Mouse (Mus musculus): ENCODE measurements around the gene Slc11a1. TPM values are rescaled to one million over a fixed set of nuclear protein-coding genes. Genes with fewer than 3 reads are reported as not detected.
"Not testable (repeated sequence)": the region's sequence is repeated elsewhere in the genome, so short reads cannot be mapped to it uniquely, and the experiment has no call there.

Gene Slc11a1
- total RNA-seq, 2 experiments from 2014 or later = 1.7 to 3.4 TPM

DNA sequence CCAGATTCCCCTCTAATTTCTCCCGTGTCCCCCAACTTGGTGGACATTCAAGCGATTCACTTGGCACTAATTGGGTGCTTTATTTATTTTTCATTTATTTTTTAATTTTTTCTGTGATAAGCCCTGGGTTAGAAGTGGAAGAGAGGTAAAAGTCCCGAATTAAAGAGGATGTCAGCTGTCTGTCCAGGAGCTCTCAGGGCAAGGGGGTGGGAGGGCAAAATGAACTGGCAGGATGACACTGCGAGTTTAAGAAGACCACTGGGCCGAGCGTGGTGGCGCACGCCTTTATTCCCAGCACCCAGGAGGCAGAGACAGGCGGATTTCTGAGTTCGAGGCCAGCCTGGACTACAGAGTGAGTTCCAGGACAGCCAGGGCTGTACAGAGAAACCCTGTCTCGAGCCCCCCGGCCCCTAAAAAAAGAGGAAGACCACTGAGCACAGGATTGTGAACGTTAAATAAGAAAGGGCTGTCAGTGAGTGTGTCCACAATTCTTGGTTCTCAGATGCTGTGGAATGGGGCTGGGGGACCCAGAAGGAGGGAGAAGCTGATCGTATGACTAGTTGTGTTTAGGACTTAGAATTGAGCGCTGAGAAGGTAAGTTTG is 12.5 kb downstream of the Slc11a1 start:
- no peak for DNase-seq

DNA sequence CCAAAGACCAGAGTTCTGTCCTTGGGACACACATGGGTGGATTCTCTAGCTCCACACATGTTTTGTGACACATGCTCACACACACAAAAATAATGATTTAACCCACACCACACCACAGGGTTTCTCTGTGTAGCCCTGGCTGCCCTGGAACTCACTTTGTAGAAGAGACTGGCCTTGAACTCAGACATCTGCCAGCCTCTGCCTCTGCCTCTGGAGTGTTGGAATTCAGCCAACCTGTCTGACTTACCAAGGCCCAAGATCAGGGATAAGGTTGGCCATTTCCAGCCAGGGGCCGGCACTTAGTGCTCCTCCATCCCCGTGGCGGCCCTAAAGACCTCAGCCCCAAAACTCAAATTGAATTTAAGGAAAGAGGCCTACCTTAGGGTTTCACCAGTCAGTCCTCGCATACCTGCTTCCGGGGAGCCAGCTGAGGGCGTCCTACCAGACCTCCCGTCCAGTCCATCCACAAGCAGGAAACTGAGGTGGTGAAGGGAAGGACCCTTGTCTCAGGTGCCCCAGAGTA is 13.5 kb downstream of the Slc11a1 start:
- DNase-seq = no peak

- peak; percentile 62 for DNase-seq
Measured at GRCm38 (mm10) chr1:74389831-74390286, 14.9 kb downstream of the Slc11a1 start.

GRCm38 (mm10) chr1:74390287-74390906 is 15.4 kb downstream of the Slc11a1 start:
- DNase-seq = peak; percentile 80

DNA sequence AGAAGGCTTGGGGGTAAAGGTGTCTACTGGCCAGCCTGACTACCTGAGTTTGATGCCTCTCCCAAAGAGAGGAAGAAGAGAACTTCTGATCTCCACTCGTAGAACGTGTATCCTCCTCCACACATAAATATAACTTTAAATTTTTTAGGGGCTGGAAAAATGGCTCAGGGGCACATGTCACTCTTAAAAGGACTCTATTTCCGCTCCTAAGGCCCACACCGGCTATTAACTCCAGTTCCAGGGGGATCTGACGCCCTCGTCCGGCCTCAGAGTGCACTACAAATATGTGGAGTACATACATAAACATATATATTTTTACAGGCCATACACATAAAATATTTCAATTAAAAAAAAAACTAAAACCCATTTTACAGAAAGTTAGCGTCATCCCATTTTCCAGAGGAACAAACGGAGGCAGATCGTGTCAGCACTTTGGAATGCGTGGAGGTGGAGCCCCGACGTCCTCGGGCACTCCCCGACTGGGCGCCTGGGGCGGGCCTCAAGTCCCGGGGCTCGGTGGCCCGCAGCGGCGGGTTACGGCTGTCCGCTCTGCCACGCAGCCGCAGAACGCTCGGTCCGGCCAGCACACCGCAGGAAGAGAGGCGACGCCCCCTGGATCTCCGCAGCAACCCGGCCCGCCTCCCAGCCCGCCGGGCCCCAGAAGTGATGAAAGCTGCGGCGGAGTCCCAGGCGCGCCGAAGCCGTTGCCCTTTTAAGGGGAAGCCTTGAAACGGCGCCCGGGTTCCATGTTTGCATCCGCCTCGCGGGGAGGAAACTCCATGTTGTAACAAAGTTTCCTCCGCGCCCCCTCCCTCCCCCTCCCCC is 16.1 kb downstream of the Slc11a1 start, which contains the start of gene Ctdsp1:
TSS of gene Ctdsp1 (plus strand) at position 586 of the 825 bp plus-strand sequence.
- DNase-seq = peak; percentile 98

DNA sequence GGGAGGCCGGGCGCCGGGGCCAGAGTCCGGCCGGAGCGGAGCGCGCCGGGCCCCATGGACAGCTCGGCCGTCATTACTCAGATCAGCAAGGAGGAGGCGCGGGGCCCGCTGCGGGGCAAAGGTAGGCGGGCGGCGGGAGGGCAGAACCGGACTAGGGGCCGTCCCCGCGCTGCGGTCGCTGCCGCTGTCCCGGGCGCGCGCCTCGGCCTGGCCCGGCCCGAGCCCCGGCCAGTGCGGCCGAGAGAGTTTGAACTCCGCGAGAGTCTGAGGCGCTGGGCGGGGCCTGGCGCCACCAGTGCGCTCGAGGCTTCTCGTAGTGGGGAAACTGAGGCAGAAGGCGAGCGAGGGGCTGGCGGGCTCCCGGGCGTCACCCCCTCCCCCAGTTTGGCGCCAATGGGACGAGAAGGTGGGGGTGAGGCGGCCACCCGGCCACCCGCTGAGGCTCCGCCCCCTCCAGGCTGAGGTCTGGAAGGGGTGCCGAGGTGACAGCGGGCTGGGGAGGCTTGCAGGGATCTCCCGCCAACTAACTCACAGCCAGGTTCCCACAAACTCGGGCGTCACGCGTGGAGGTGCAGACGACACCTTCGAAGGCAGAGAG is 16.9 kb downstream of the Slc11a1 start:
- peak; percentile 84 for DNase-seq

DNA sequence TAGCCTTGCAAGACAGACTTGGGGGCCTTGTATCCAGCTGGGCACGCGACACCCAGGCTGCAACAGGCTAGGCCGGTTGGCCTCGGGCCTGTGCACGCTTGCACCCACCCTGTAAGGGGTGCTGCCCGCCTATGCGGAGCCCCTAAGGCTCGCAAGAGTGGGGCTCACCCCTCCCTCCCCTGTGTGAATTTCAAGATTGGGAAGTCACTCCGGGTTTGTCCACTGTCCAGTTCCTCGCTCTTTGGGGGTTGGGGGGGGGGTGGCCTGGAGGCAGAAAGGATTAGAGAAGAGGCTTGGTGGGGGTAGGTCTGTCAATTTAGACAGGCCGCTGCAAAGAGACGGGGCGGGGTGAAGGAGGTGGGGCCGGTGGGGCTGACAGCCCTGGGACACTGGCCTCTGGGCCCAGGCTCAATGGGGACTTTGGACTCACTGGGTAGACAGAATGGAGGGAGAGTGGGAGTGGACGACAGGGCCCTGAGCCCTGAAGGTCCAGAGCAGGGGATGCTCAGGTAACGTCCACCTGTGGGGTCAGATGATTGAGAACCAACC is 17.5 kb downstream of the Slc11a1 start:
- peak; percentile 48 for DNase-seq

- peak; percentile 23 for DNase-seq
Measured at GRCm38 (mm10) chr1:74393010-74393409, 18.0 kb downstream of the Slc11a1 start.

GRCm38 (mm10) chr1:74393697-74394096 is 18.7 kb downstream of the Slc11a1 start:
- no peak for DNase-seq

DNA sequence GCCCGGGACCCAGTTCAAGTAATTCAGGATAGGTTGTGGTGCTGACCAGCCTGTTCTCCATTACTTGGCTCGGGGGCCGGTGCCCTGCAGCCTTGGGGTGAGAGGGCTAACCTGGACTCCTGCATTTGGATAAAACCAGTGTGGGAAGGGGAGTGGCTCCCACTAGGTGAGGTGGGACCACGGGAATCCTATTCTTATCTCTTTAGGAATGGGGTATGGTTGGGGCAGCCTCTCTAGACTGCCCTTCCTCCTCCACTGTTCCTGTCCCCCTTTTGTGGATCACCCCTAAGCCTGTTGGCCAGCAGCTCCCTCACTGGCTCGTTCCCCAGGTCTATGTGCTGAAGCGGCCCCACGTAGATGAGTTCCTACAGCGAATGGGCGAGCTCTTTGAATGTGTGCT is 19.3 kb downstream of the Slc11a1 start:
- DNase-seq = no peak

GRCm38 (mm10) chr1:74394858-74395257 is 19.9 kb downstream of the Slc11a1 start:
- DNase-seq = no peak

- no peak for DNase-seq
Measured at GRCm38 (mm10) chr1:74395290-74395689, 20.3 kb downstream of the Slc11a1 start.

DNA sequence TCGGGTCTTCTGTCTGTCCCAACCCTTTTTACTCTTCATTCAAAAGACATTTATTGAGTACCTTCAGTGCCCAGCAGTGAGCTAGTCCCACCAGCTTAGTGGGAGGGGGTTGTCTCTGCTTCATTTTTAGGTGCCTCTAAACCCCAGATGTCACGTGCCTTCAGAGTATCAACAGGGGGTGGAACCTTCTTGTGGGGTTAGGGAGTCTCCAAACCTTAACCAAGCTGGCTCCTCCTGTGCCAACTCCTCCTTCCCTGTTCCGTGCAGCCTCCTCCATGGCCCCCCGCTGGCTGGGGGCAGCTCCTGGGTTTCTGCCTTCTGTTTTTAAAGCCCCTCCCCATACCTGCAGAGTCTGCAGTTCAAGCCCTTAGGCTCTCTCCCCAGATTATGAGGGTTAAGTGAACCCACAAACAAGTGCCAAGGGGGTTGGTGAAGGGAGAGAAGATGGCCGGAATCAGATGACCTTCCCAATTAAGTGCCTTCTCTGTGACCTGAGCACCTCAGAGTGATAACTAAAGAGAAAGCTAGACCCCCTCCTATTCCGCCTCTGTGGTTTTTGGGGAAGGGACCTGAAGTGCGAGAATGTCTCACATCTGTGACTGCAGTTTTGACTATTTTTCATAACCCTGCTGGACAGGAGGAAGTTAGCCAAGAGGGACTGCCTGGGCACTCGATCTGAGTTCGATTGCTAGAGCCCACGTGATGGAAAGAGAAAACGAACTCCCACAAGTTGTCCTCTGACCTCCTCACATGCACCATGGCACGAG is 21.6 kb downstream of the Slc11a1 start:
- not testable (repeated sequence) for DNase-seq

- DNase-seq = peak; percentile 99
Measured at GRCm38 (mm10) chr1:74397268-74397918, 22.4 kb downstream of the Slc11a1 start.

- DNase-seq = peak; percentile 81
Measured at GRCm38 (mm10) chr1:74397919-74398451, 23.0 kb downstream of the Slc11a1 start.

GRCm38 (mm10) chr1:74400531-74400930 is 25.5 kb downstream of the Slc11a1 start:
- no peak for DNase-seq

DNA sequence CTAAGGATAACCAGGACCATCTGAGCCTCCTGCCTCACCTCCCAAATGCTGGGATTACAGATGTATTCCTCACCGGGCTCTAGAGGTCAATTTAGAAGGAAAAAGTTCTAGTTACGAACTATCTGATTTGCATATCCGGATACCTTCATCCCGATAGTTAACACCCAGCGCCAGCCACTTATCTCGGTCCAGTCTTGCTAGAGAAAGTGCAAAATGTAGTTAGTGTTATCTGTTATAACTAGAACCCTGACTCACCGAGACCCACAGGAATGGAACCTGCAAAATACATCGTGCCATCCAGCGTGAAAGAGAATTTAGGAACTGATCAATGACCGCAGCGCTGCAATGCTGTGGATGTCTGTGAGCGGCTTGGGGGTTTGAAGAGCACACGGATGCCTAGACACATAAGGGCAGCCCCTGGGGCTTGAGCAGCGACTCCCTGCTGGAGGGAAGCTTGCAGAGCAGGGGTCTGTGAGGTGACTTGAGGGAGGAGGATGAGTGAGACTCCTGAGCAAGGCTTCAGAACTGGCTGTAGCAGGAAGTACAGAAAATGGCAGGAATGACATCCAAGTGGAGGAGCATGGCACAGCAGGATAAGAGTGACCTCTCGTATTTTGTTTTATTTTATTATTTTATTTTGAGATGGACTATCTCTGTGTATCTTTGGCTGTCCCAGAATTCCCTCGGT is 26.2 kb downstream of the Slc11a1 start:
- no peak for DNase-seq

- DNase-seq = no peak
Measured at GRCm38 (mm10) chr1:74404206-74404605, 29.2 kb downstream of the Slc11a1 start.

DNA sequence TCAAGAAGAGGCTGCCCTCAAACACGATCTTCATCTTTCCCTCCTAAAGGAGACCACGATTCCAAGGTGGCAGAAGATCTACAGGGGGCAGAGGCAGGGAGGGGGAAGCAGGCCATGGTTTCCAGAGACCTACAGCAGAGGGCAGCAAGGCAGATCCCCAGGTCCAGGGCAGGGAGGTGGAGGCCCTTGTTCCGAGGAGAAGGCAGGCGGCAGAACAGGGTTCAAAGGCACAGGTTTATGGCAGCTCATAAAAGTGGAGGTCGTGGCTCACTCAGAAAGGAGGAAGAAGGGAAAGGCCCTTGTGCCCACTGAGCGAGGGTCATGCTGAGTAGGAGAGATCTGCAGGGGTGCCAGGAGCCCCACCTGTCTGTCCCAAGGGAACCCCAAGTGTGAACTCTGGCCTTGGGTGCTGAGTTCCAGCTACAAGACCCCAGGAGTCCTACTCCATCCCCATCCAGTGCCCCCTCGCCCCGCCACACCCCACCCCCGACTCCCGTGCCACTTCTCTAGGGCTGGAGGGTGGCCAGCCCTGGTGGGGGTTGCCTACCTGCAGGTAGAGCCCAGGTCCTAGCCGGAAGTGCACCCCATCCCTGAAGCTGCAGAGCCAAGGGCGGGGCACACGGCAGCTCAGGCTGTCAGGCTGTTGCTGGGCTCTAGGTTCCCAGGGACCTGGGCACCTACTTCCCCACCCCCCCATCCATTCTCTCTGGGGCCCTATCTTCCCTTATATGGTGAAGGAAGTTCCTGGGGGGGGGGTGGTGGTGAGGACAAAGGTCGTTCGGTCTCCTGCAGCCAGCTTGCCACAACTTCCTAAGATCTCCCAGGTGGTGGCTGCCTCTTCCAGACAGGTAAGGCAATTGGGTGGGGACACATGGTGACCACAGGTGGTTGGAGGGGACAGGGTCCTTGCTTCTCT is 33.9 kb downstream of the Slc11a1 start, which contains the start of gene Vil1:
TSS of gene Vil1 (plus strand) at position 788 of the 916 bp plus-strand sequence.
- DNase-seq = no peak
